Mouse (Mus musculus) MEL (cell line): ENCODE data around the gene Igsf6. TPM values are rescaled to one million over a fixed set of nuclear protein-coding genes. Genes with fewer than 3 reads are reported as not detected.

ENCODE experiments used
- DNase-seq: peaks from one replicate; pipeline ENCODE4 v3.0.0; 2011; ENCODE audit warnings: low read depth, low spot score
- H3K27ac ChIP-seq: 2 replicates; pipeline ENCODE4 v1.5.1; 2012; ENCODE audit warnings: low read depth, mild to moderate bottlenecking, control low read depth, low read length, moderate library complexity; ENCODE audit not compliant: control insufficient read depth
- H3K27me3 ChIP-seq, 2 experiments: fragments of 150-350 bp in 1 of 2; sonication (generic) in 1 of 2; 2 replicates each; pipeline ENCODE4 v1.6.1; 2012; ENCODE audit warnings: low read length in 2 of 2, mild to moderate bottlenecking in 2 of 2, improper control_type of control experiment in 1 of 2, moderate library complexity in 1 of 2; ENCODE audit not compliant: insufficient read depth in 2 of 2, control insufficient read depth in 1 of 2
- H3K36me3 ChIP-seq, 2 experiments: 2 replicates each; pipeline ENCODE4 v1.6.1; 2012 to 2014; ENCODE audit warnings: low read length in 2 of 2, improper control_type of control experiment in 1 of 2, inconsistent platforms in 1 of 2, mild to moderate bottlenecking in 1 of 2; ENCODE audit not compliant: insufficient read depth in 2 of 2, control insufficient read depth in 1 of 2
- H3K4me1 ChIP-seq, 2 experiments: fragments of 150-350 bp in 1 of 2; sonication (generic) in 1 of 2; 2 replicates each; pipeline ENCODE4 v1.6.1; 2012; ENCODE audit warnings: low read length in 2 of 2, improper control_type of control experiment in 1 of 2, mild to moderate bottlenecking in 1 of 2; ENCODE audit not compliant: insufficient read depth in 2 of 2, control insufficient read depth in 1 of 2
- H3K4me3 ChIP-seq, 2 experiments: fragments of 150-350 bp in 1 of 2; sonication (generic) in 1 of 2; 2 replicates each; pipeline ENCODE4 v1.5.1; 2012; ENCODE audit warnings: low read depth in 2 of 2, low read length in 2 of 2, mild to moderate bottlenecking in 2 of 2, moderate library complexity in 2 of 2, control low read depth in 1 of 2, improper control_type of control experiment in 1 of 2; ENCODE audit not compliant: control insufficient read depth in 1 of 2, insufficient read depth in 1 of 2
- H3K79me2 ChIP-seq: 2 replicates; pipeline ENCODE4 v1.6.1; 2012; ENCODE audit warnings: mild to moderate bottlenecking, low read length, moderate library complexity; ENCODE audit not compliant: control insufficient read depth, poor library complexity, insufficient read depth
- H3K9ac ChIP-seq: 2 replicates; pipeline ENCODE4 v1.6.1; 2012; ENCODE audit warnings: low read depth, mild to moderate bottlenecking, control low read depth, low read length, moderate library complexity; ENCODE audit not compliant: control insufficient read depth, poor library complexity, severe bottlenecking
- H3K9me3 ChIP-seq: fragments of 150-350 bp; sonication (generic); replicated peaks from 2 replicates; pipeline ENCODE4 v1.6.1; 2012; ENCODE audit warnings: mild to moderate bottlenecking, low read length, improper control_type of control experiment, moderate library complexity; ENCODE audit not compliant: insufficient read depth
- CHD2 ChIP-seq: IDR thresholded peaks from 2 replicates; pipeline ENCODE4 v1.6.1; 2011; ENCODE audit warnings: low read length, improper control_type of control experiment
- CTCF ChIP-seq, 3 experiments: IDR thresholded peaks in 2 of 3; conservative IDR thresholded peaks in 1 of 3; 2 replicates each; pipeline ENCODE4 v1.5.1; 2011 to 2012; ENCODE audit warnings: low read length in 3 of 3, low read depth in 2 of 3, mild to moderate bottlenecking in 2 of 3, improper control_type of control experiment in 1 of 3, inconsistent platforms in 1 of 3, mixed read lengths in 1 of 3, moderate library complexity in 1 of 3; ENCODE audit not compliant: control insufficient read depth in 1 of 3, insufficient read depth in 1 of 3, poor library complexity in 1 of 3, severe bottlenecking in 1 of 3
- ELF1 ChIP-seq: IDR thresholded peaks from 2 replicates; pipeline ENCODE4 v1.6.1; 2014; ENCODE audit warnings: low read depth, mild to moderate bottlenecking, inconsistent platforms, low read length, improper control_type of control experiment, moderate library complexity
- EP300 ChIP-seq, 2 experiments: IDR thresholded peaks; 2 replicates each; pipeline ENCODE4 v1.6.1; 2011; ENCODE audit warnings: improper control_type of control experiment in 2 of 2, low read length in 2 of 2, low read depth in 1 of 2, mild to moderate bottlenecking in 1 of 2
- GABPA ChIP-seq: IDR thresholded peaks from 2 replicates; pipeline ENCODE4 v1.6.1; 2012; ENCODE audit warnings: low read depth, mild to moderate bottlenecking, inconsistent platforms, low read length, improper control_type of control experiment, moderate library complexity
- HCFC1 ChIP-seq: IDR thresholded peaks from 2 replicates; pipeline ENCODE4 v1.6.1; 2012; ENCODE audit warnings: low read depth, mild to moderate bottlenecking, inconsistent platforms, low read length, improper control_type of control experiment, moderate library complexity
- KAT2A ChIP-seq: conservative IDR thresholded peaks from 2 replicates; pipeline ENCODE4 v1.6.1; 2012; ENCODE audit warnings: low read depth, low read length, improper control_type of control experiment, inconsistent platforms
- MAZ ChIP-seq: IDR thresholded peaks from 2 replicates; pipeline ENCODE4 v1.6.1; 2012; ENCODE audit warnings: low read depth, mild to moderate bottlenecking, inconsistent platforms, low read length, improper control_type of control experiment
- MXI1 ChIP-seq: IDR thresholded peaks from 2 replicates; pipeline ENCODE4 v1.6.1; 2011; ENCODE audit warnings: mild to moderate bottlenecking, low read depth, low read length, improper control_type of control experiment
- MYB ChIP-seq: IDR thresholded peaks from 2 replicates; pipeline ENCODE4 v1.6.1; 2011; ENCODE audit warnings: mild to moderate bottlenecking, low read depth, low read length, improper control_type of control experiment
- MYC ChIP-seq: IDR thresholded peaks from 2 replicates; pipeline ENCODE4 v1.6.1; 2011; ENCODE audit warnings: low read depth, mild to moderate bottlenecking, low read length, improper control_type of control experiment, moderate library complexity
- NELFE ChIP-seq: IDR thresholded peaks from 2 replicates; pipeline ENCODE4 v1.6.1; 2011; ENCODE audit warnings: low read depth, low read length, improper control_type of control experiment
- NRF1 ChIP-seq: IDR thresholded peaks from 2 replicates; pipeline ENCODE4 v1.6.1; 2014; ENCODE audit warnings: low read depth, mild to moderate bottlenecking, inconsistent platforms, low read length, improper control_type of control experiment, moderate library complexity; ENCODE audit not compliant: poor library complexity, insufficient read depth, severe bottlenecking
- POLR2A ChIP-seq, 2 experiments: IDR thresholded peaks; 2 replicates each; pipeline ENCODE4 v1.6.1; 2011 to 2012; ENCODE audit warnings: low read length in 2 of 2, mild to moderate bottlenecking in 2 of 2, control low read depth in 1 of 2, improper control_type of control experiment in 1 of 2, low read depth in 1 of 2, moderate library complexity in 1 of 2; ENCODE audit not compliant: control insufficient read depth in 1 of 2, insufficient read depth in 1 of 2, poor library complexity in 1 of 2
- POLR2AphosphoS2 ChIP-seq: IDR thresholded peaks from 2 replicates; pipeline ENCODE4 v1.6.1; 2011; ENCODE audit warnings: low read length, improper control_type of control experiment
- POLR2AphosphoS5 ChIP-seq: IDR thresholded peaks from 2 replicates; pipeline ENCODE4 v1.6.1; 2012; ENCODE audit warnings: low read depth, borderline replicate concordance, mild to moderate bottlenecking, inconsistent platforms, low read length, moderate library complexity, mixed read lengths
- RAD21 ChIP-seq: IDR thresholded peaks from 2 replicates; pipeline ENCODE4 v1.6.1; 2011; ENCODE audit warnings: mild to moderate bottlenecking, low read depth, low read length, improper control_type of control experiment
- SIN3A ChIP-seq: IDR thresholded peaks from 2 replicates; pipeline ENCODE4 v1.6.1; 2012; ENCODE audit warnings: low read length, improper control_type of control experiment, inconsistent platforms
- TBP ChIP-seq: IDR thresholded peaks from 2 replicates; pipeline ENCODE4 v1.8.0; 2011; ENCODE audit warnings: low read depth, low read length, improper control_type of control experiment
- TCF12 ChIP-seq: IDR thresholded peaks from 2 replicates; pipeline ENCODE4 v1.6.1; 2014; ENCODE audit warnings: low read depth, mild to moderate bottlenecking, inconsistent platforms, low read length, improper control_type of control experiment, moderate library complexity
- UBTF ChIP-seq: IDR thresholded peaks from 2 replicates; pipeline ENCODE4 v1.6.1; 2012; ENCODE audit warnings: low read depth, mild to moderate bottlenecking, inconsistent platforms, low read length, improper control_type of control experiment, moderate library complexity, borderline replicate concordance; ENCODE audit not compliant: insufficient read depth
- USF2 ChIP-seq, 2 experiments: IDR thresholded peaks; 2 replicates each; pipeline ENCODE4 v1.6.1; 2011 to 2012; ENCODE audit warnings: improper control_type of control experiment in 2 of 2, low read length in 2 of 2, borderline replicate concordance in 1 of 2, inconsistent platforms in 1 of 2, low read depth in 1 of 2, mild to moderate bottlenecking in 1 of 2; ENCODE audit not compliant: insufficient read depth in 1 of 2
- ZKSCAN1 ChIP-seq: IDR thresholded peaks from 2 replicates; pipeline ENCODE4 v1.6.1; 2012; ENCODE audit warnings: low read depth, mild to moderate bottlenecking, inconsistent platforms, low read length, improper control_type of control experiment, moderate library complexity
- ZMIZ1 ChIP-seq: IDR thresholded peaks from 2 replicates; pipeline ENCODE4 v1.6.1; 2012; ENCODE audit warnings: low read depth, mild to moderate bottlenecking, inconsistent platforms, low read length, improper control_type of control experiment, moderate library complexity
- polyA plus RNA-seq, 2 experiments: library from polyadenylated mRNA; stranded (reverse) in 1 of 2; unstranded in 1 of 2; fragments of >175 nt in 1 of 2; fragments of >200 nt in 1 of 2; gene quantifications; 2 replicates each; pipeline versions ENCODE4 v1.2.1 to v1.2.4; 2012; ENCODE audit warnings: low replicate concordance in 2 of 2, low read depth in 1 of 2; ENCODE audit not compliant: insufficient read length in 2 of 2, insufficient read depth in 1 of 2, missing spikeins in 1 of 2
- total RNA-seq: library from RNA; depleted of rRNA; stranded (reverse); fragments of 300-350 nt; gene quantifications from 2 replicates; pipeline ENCODE4 v1.2.3, GENCODE M21; 2012

Gene Igsf6
- total and polyA plus RNA-seq, 3 experiments, result 0.08 to 0.42 TPM; not detected in 1

DNA sequence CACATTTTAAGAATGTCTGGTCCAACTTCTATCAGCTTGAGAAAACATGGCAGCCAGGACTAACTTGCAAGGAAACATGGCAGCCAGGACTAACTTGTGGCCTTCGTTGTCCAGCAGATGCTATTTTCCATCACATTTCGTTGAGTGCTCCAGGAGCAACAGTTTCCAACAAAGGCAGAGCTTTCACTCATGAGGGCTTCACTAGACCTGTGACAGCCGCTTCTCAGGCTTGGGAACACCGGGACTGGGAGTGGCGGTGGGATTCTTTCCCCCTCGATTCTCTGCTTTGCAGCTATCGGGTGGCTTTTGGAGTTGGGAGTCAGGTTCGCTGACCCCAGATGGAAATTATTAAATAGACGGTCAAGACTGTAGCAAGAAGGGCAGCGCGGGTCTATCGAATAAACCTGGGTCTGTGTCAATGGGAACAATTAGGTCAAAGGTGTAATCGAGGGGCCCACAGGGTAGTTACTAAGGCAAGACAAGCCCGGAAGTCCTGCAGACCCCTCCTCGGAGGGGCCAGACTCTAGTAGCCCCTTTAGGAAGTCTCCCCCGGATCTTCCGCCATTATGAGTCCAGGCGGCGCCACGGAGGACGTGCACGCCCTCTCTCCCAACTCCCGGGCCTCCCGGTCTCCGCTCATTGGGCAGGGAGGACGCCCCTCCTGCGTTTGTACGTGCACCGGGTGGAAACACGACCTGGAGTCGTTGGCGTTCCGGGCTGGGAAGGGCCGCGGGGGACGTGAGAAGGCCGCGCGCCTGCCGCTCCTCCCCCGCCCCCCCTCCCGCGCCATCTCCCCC, 40.3 kb downstream of the Igsf6 start, which contains the start of gene Mettl9:
TSS of gene Mettl9 (plus strand) at position 590 of the 797 bp plus-strand sequence.
- peak; percentile 97 for DNase-seq
- Histone ChIP-seq H3K36me3 (peaks cover 0 to 33% of the 10 kb centered on the region in 2 experiments; a peak in 2 of 4 replicates), H3K4me1 (peaks cover 9 to 24% of the 10 kb centered on the region in 2 experiments), H3K27ac (peak within 1 kb of the TSS; percentile 73), H3K27me3 (no peaks in the 10 kb centered on the region), H3K9ac (peak within 1 kb of the TSS; percentile 95), H3K79me2 (peaks cover 42% of the 10 kb centered on the region), H3K9me3 (no peaks in the 10 kb centered on the region), H3K4me3 (peak within 1 kb of the TSS; percentile 91 to 98)
- TF ChIP-seq POLR2A (IDR thresholded peaks at IDR 0.05; ENCODE audit: control insufficient read depth in 1 of 2, insufficient read depth in 1 of 2, low read depth in 1 of 2, low read length in 2 of 2, poor library complexity in 1 of 2), result peak; percentile 88 to 95
- no peak for TF ChIP-seq MYB
- TF ChIP-seq EP300 (IDR thresholded peaks at IDR 0.05; ENCODE audit: low read depth in 1 of 2, low read length in 2 of 2), result peak in 1 of 2 experiments; percentile 4; a peak in 1 of 4 replicates
- peak; percentile 76; the same call in 1 of the 2 replicates for TF ChIP-seq MXI1
- 0 out of 6 replicates have a peak, but pooled peaks of 1 of the 3 experiments have one; percentile 2 for TF ChIP-seq CTCF (IDR thresholded peaks at IDR 0.05 in 2 of 3, conservative IDR thresholded peaks at IDR 0.05 in 1 of 3; ENCODE audit: control insufficient read depth in 1 of 3, insufficient read depth in 1 of 3, low read depth in 2 of 3, low read length in 3 of 3, poor library complexity in 1 of 3, severe bottlenecking in 1 of 3)
- no peak for TF ChIP-seq UBTF
- peak; percentile 95 for TF ChIP-seq MAZ
- TF ChIP-seq CHD2, result no peak
- no peak for TF ChIP-seq USF2 (IDR thresholded peaks at IDR 0.05; ENCODE audit: borderline replicate concordance in 1 of 2, insufficient read depth in 1 of 2, low read depth in 1 of 2, low read length in 2 of 2)
- peak; percentile 84 for TF ChIP-seq TCF12
- TF ChIP-seq GABPA, result no peak
- 0 out of 2 replicates have a peak, but pooled peaks have one; percentile 47 for TF ChIP-seq POLR2AphosphoS5
- no peak for TF ChIP-seq NRF1
- peak; percentile 87 for TF ChIP-seq TBP
- TF ChIP-seq KAT2A, result peak; percentile 75; the same call in 1 of the 2 replicates
- peak; percentile 86 for TF ChIP-seq NELFE
- no peak for TF ChIP-seq ZKSCAN1
- TF ChIP-seq POLR2AphosphoS2, result peak; percentile 83
- 0 out of 2 replicates have a peak, but pooled peaks have one; percentile 59 for TF ChIP-seq MYC
- peak; percentile 59 for TF ChIP-seq ZMIZ1
- TF ChIP-seq RAD21, result no peak
- peak; percentile 50; the same call in 1 of the 2 replicates for TF ChIP-seq ELF1
- TF ChIP-seq SIN3A, result peak; percentile 79
- peak; percentile 93 for TF ChIP-seq HCFC1
